Mouse (Mus musculus) adrenal gland, adult 2 months (tissue): Measurements from ENCODE around the gene Eme1. TPM values are rescaled to one million over a fixed set of nuclear protein-coding genes. Genes with fewer than 3 reads are reported as not detected.

Source experiments
- DNase-seq: peaks from one replicate; pipeline ENCODE4 v3.0.0; 2021
- polyA plus RNA-seq: library from polyadenylated mRNA; depleted of rRNA; stranded (reverse); fragments of >200 nt; gene quantifications from 2 replicates; pipeline ENCODE4 v1.2.3, GENCODE M21; 2012; rRNA removed
- total RNA-seq, 2 experiments: library from RNA; stranded (reverse); gene quantifications; 2 replicates each; pipeline ENCODE4 v1.2.3; 2021

Gene Eme1
- total and polyA plus RNA-seq, 3 experiments = 0.21 to 0.31 (median 0.29) TPM

GRCm38 (mm10) chr11:94598437-94599120 lies 55.2 kb downstream of the Eme1 start:
- DNase-seq = no peak

GRCm38 (mm10) chr11:94597319-94597718 lies 56.4 kb downstream of the Eme1 start:
- peak; percentile 94 for DNase-seq

GRCm38 (mm10) chr11:94596311-94596852 lies 57.4 kb downstream of the Eme1 start:
- no peak for DNase-seq

Other genes starting within 250 kb of the Eme1 start
- under 1 TPM; 0.61 to 0.69 TPM for gene Cacna1g, start 179.8 kb downstream of the Eme1 start, total RNA-seq
- 2.7 and 3.5 TPM in 2 replicates for gene Cacna1g, start 179.8 kb downstream of the Eme1 start, polyA plus RNA-seq
- gene Spata20, start 167.8 kb downstream of the Eme1 start, total RNA-seq = not detected
- not detected in 2 replicates for gene Spata20, start 167.8 kb downstream of the Eme1 start, polyA plus RNA-seq
- gene Epn3, start 154.0 kb downstream of the Eme1 start, total RNA-seq = 10 to 100 TPM; 23.3 to 40.4 TPM
- 23.0 and 25.5 TPM in 2 replicates for gene Epn3, start 154.0 kb downstream of the Eme1 start, polyA plus RNA-seq
- 1 to 10 TPM; 3.8 to 6.7 TPM for gene Mycbpap, start 132.2 kb downstream of the Eme1 start, total RNA-seq
- gene Mycbpap, start 132.2 kb downstream of the Eme1 start, polyA plus RNA-seq = 0.49 and 0.84 TPM in 2 replicates
- 10 to 100 TPM in 1 of 2 experiments, 1 to 10 TPM in 1; 8.4 to 13.4 TPM for gene Rsad1, start 104.7 kb downstream of the Eme1 start, total RNA-seq
- 25.8 and 27.0 TPM in 2 replicates for gene Rsad1, start 104.7 kb downstream of the Eme1 start, polyA plus RNA-seq
- not detected for gene Chad, start 88.9 kb downstream of the Eme1 start, total RNA-seq
- gene Chad, start 88.9 kb downstream of the Eme1 start, polyA plus RNA-seq = 0.06 and 0.13 TPM in 2 replicates
- 100 to 1,000 TPM; 146 to 155 TPM for gene Acsf2, start 52.1 kb downstream of the Eme1 start, total RNA-seq
- 149 and 167 TPM in 2 replicates for gene Acsf2, start 52.1 kb downstream of the Eme1 start, polyA plus RNA-seq
- 100 to 1,000 TPM; 119 to 128 TPM for gene Lrrc59, start 24.2 kb downstream of the Eme1 start, total RNA-seq
- gene Lrrc59, start 24.2 kb downstream of the Eme1 start, polyA plus RNA-seq = 51.9 and 66.4 TPM in 2 replicates
- gene Mrpl27, start 197 bp downstream of the Eme1 start, total RNA-seq = 10 to 100 TPM; 78.0 to 91.6 TPM
- gene Mrpl27, start 197 bp downstream of the Eme1 start, polyA plus RNA-seq = 12.3 and 14.2 TPM in 2 replicates
- 10 to 100 TPM; 11.5 to 19.0 TPM for gene Xylt2, start 23.6 kb upstream of the Eme1 start, total RNA-seq
- 51.7 and 60.4 TPM in 2 replicates for gene Xylt2, start 23.6 kb upstream of the Eme1 start, polyA plus RNA-seq
- not detected for gene Gm11541, start 50.5 kb upstream of the Eme1 start, total RNA-seq
- not detected in 2 replicates for gene Gm11541, start 50.5 kb upstream of the Eme1 start, polyA plus RNA-seq
- gene Cdc34b, start 87.8 kb upstream of the Eme1 start, total RNA-seq = under 1 TPM; 0.31 to 0.40 TPM
- gene Cdc34b, start 87.8 kb upstream of the Eme1 start, polyA plus RNA-seq = 0.10 and 0.55 TPM in 2 replicates
- gene Tmem92, start 128.7 kb upstream of the Eme1 start, total RNA-seq = not detected
- not detected in 2 replicates for gene Tmem92, start 128.7 kb upstream of the Eme1 start, polyA plus RNA-seq